Mouse (Mus musculus) c-Kit-positive CD71-positive TER-119-negative erythroid progenitor cells, embryonic 14.5 days (primary cell): ENCODE measurements around the gene Cadps.

ENCODE experiments used
- DNase-seq: peaks from one replicate; pipeline ENCODE4 v3.0.0-alpha.2; 2013; ENCODE audit warnings: low read depth

Cadps gene

GRCm38 (mm10) chr14:12722452-12723194, 100.3 kb downstream of the Cadps start:
- no peak for DNase-seq

GRCm38 (mm10) chr14:12718766-12719165, 104.1 kb downstream of the Cadps start:
- no peak for DNase-seq

GRCm38 (mm10) chr14:12715906-12716659, 106.8 kb downstream of the Cadps start:
- no peak for DNase-seq

GRCm38 (mm10) chr14:12707395-12707794, 115.5 kb downstream of the Cadps start:
- DNase-seq: no peak

- DNase-seq: no peak
Observed at GRCm38 (mm10) chr14:12704461-12704860, 118.4 kb downstream of the Cadps start.

- no peak for DNase-seq
Observed at GRCm38 (mm10) chr14:12690201-12690600, 132.7 kb downstream of the Cadps start.

GRCm38 (mm10) chr14:12685015-12685414, 137.9 kb downstream of the Cadps start:
- no peak for DNase-seq

GRCm38 (mm10) chr14:12680819-12681638, 141.8 kb downstream of the Cadps start:
- DNase-seq: no peak

GRCm38 (mm10) chr14:12661430-12661829, 161.4 kb downstream of the Cadps start:
- DNase-seq: no peak

- DNase-seq: no peak
Observed at GRCm38 (mm10) chr14:12657351-12657750, 165.5 kb downstream of the Cadps start.

- no peak for DNase-seq
Observed at GRCm38 (mm10) chr14:12642868-12643512, 179.9 kb downstream of the Cadps start.

GRCm38 (mm10) chr14:12638762-12639161, 184.1 kb downstream of the Cadps start:
- no peak for DNase-seq

- DNase-seq: no peak
Observed at GRCm38 (mm10) chr14:12637121-12637754, 185.6 kb downstream of the Cadps start.

GRCm38 (mm10) chr14:12624256-12625130, 198.4 kb downstream of the Cadps start:
- no peak for DNase-seq

- no peak for DNase-seq
Observed at GRCm38 (mm10) chr14:12607025-12607424, 215.9 kb downstream of the Cadps start.

- no peak for DNase-seq
Observed at GRCm38 (mm10) chr14:12606202-12606601, 216.7 kb downstream of the Cadps start.

GRCm38 (mm10) chr14:12602080-12602479, 220.8 kb downstream of the Cadps start:
- no peak for DNase-seq

GRCm38 (mm10) chr14:12595326-12595725, 227.6 kb downstream of the Cadps start:
- DNase-seq: no peak

GRCm38 (mm10) chr14:12592472-12593075, 230.3 kb downstream of the Cadps start:
- DNase-seq: no peak

- DNase-seq: no peak
Observed at GRCm38 (mm10) chr14:12591829-12592228, 231.1 kb downstream of the Cadps start.
